Mouse (Mus musculus) layer of hippocampus, adult 2 months (tissue): Measurements from ENCODE around the gene Pml. TPM values are rescaled to one million over a fixed set of nuclear protein-coding genes. Genes with fewer than 3 reads are reported as not detected.
"Not testable (repeated sequence)": the region's sequence is repeated elsewhere in the genome, so short reads cannot be mapped to it uniquely, and the experiment has no call there.

Experiments used
- DNase-seq, 2 experiments: peaks; one replicate each; pipeline ENCODE4 v3.0.0; 2022; ENCODE audit warnings: low spot score in 2 of 2
- H3K27ac ChIP-seq: fragments of 200-600 bp; 2 replicates; pipeline ENCODE4 v1.8.1; 2022
- H3K4me3 ChIP-seq: fragments of 200-600 bp; 2 replicates; pipeline ENCODE4 v1.8.1; 2022; ENCODE audit warnings: mild to moderate bottlenecking
- CTCF ChIP-seq: fragments of 200-600 bp; conservative IDR thresholded peaks from 2 replicates; pipeline ENCODE4 v1.8.1; 2022; ENCODE audit warnings: antibody characterized with exemption, mild to moderate bottlenecking, moderate library complexity
- total RNA-seq, 2 experiments: library from RNA; stranded (reverse); gene quantifications; 2 replicates each; pipeline ENCODE4 v1.2.3; 2021

Pml gene
- total RNA-seq, 2 experiments from 2014 or later = 11.9 to 14.2 TPM

- Histone ChIP-seq H3K27ac (no peak overlapping the region), H3K4me3 (no peak overlapping the region)
- TF ChIP-seq CTCF = no peak
- no peak for DNase-seq
These were observed 17.5 kb upstream of the Pml start for GRCm38 (mm10) chr9:58267046-58267445.

GRCm38 (mm10) chr9:58266571-58267011 is 17.0 kb upstream of the Pml start:
- no peak for DNase-seq
- no peak overlapping the region for H3K4me3 ChIP-seq
- TF ChIP-seq CTCF = no peak
- no peak overlapping the region for H3K27ac ChIP-seq

GRCm38 (mm10) chr9:58265368-58265767 is 15.8 kb upstream of the Pml start:
- no peak for TF ChIP-seq CTCF
- H3K27ac ChIP-seq = no peak overlapping the region
- H3K4me3 ChIP-seq = no peak overlapping the region
- DNase-seq = no peak

- TF ChIP-seq CTCF = no peak
- no peak for DNase-seq
- Histone ChIP-seq H3K4me3 (no peak overlapping the region), H3K27ac (no peak overlapping the region)
These were observed 12.9 kb upstream of the Pml start for GRCm38 (mm10) chr9:58262507-58262906.

- Histone ChIP-seq H3K4me3 (no peak overlapping the region), H3K27ac (no peak overlapping the region)
- TF ChIP-seq CTCF = no peak
- DNase-seq = no peak
These were observed 6.4 kb upstream of the Pml start for GRCm38 (mm10) chr9:58255704-58256685.

GRCm38 (mm10) chr9:58255105-58255504 is 5.5 kb upstream of the Pml start:
- no peak overlapping the region for H3K27ac ChIP-seq
- H3K4me3 ChIP-seq = no peak overlapping the region
- TF ChIP-seq CTCF = no peak
- DNase-seq = no peak

GRCm38 (mm10) chr9:58253805-58254122 is 4.2 kb upstream of the Pml start:
- DNase-seq = not testable (repeated sequence)
- peak overlapping the region; percentile 90 for H3K4me3 ChIP-seq
- peak overlapping the region; percentile 89 for H3K27ac ChIP-seq

- DNase-seq = peak; percentile 94 to 95
- Histone ChIP-seq H3K27ac (peak within 1 kb of the TSS; percentile 89), H3K4me3 (peak within 1 kb of the TSS; percentile 90)
- TF ChIP-seq CTCF = peak; percentile 95
These were observed 3.6 kb upstream of the Pml start, which contains the start of gene Stoml1 for GRCm38 (mm10) chr9:58253033-58253804. Gene Stoml1, plus strand, starts transcription at chr9:58253164.

GRCm38 (mm10) chr9:58250730-58251129 is 1.1 kb upstream of the Pml start:
- not testable (repeated sequence) for H3K27ac ChIP-seq, H3K4me3 ChIP-seq, DNase-seq

GRCm38 (mm10) chr9:58250322-58250721 is 736 bp upstream of the Pml start:
- Histone ChIP-seq H3K27ac (no peak overlapping the region), H3K4me3 (no peak overlapping the region)
- no peak for TF ChIP-seq CTCF
- DNase-seq = no peak

- DNase-seq = no peak
- H3K4me3 ChIP-seq = peak overlapping the region; percentile 68
- no peak for TF ChIP-seq CTCF
- peak overlapping the region; percentile 79 for H3K27ac ChIP-seq
These were observed 706 bp downstream of the Pml start for GRCm38 (mm10) chr9:58248746-58249413.

GRCm38 (mm10) chr9:58247064-58247759 is 2.4 kb downstream of the Pml start:
- peak overlapping the region; percentile 77 for H3K27ac ChIP-seq
- peak; percentile 61 to 79 for DNase-seq
- H3K4me3 ChIP-seq = peak overlapping the region; percentile 45

More at GRCm38 (mm10) chr9:58247064-58247759, 2.4 kb downstream of the Pml start:
- peak; percentile 87 for TF ChIP-seq CTCF
